Mouse (Mus musculus): ENCODE measurements around the gene Iqcc. TPM values are rescaled to one million over a fixed set of nuclear protein-coding genes. Genes with fewer than 3 reads are reported as not detected.
A peak's percentile ranks its signal among the peaks of the same experiment; 100 is the strongest.

Gene Iqcc
- polyA plus RNA-seq, 2 experiments: 28.6 to 35.5 TPM

GRCm38 (mm10) chr4:129625029-129625370, 6.1 kb upstream of the Iqcc start:
- Histone ChIP-seq H3K4me3 (replicated peaks; ENCODE audit: low read length) (peak overlapping the region; percentile 60), H3K4me1 (ENCODE audit: control insufficient read depth, insufficient read depth, low read length) (peaks cover 19% of the 10 kb centered on the region), H3K36me3 (ENCODE audit: control insufficient read depth, insufficient read depth, low read length) (peaks cover 40% of the 10 kb centered on the region), H3K4me2 (replicated peaks; ENCODE audit: low read depth, low read length, severe bottlenecking) (peak overlapping the region; percentile 88), H3K9me3 (ENCODE audit: control insufficient read depth, low read length) (no peaks in the 10 kb centered on the region), H3K9ac (ENCODE audit: low read depth, low read length, severe bottlenecking) (peak overlapping the region; percentile 76), H3K27ac (replicated peaks; ENCODE audit: low read depth, low read length) (peak overlapping the region; percentile 83), H3K27me3 (ENCODE audit: control insufficient read depth, insufficient read depth, low read length) (no peaks in the 10 kb centered on the region)
- DNase-seq (ENCODE audit: low spot score) (peak; percentile 56), ATAC-seq (ENCODE audit: low FRiP score, low read depth) (no peak)
- no peak for TF ChIP-seq POLR2A (IDR thresholded peaks at IDR 0.05; ENCODE audit: borderline replicate concordance, extremely low read depth, insufficient read depth, insufficient read length)
- WGBS: 5% methylated on average over 6 of the region's 6 CpGs

GRCm38 (mm10) chr4:129624281-129625028, 5.6 kb upstream of the Iqcc start:
- peak overlapping the region; percentile 88 for H3K4me2 ChIP-seq (replicated peaks; ENCODE audit: low read depth, low read length, severe bottlenecking)
- peak overlapping the region; percentile 60 for H3K4me3 ChIP-seq (replicated peaks; ENCODE audit: low read length)
- TF ChIP-seq POLR2A (IDR thresholded peaks at IDR 0.05; ENCODE audit: borderline replicate concordance, extremely low read depth, insufficient read depth, insufficient read length): 0 out of 2 replicates have a peak, but pooled peaks have one; percentile 30
- no peaks in the 10 kb centered on the region for H3K27me3 ChIP-seq (ENCODE audit: control insufficient read depth, insufficient read depth, low read length)
- DNase-seq (ENCODE audit: low spot score) (peak; percentile 93), ATAC-seq (ENCODE audit: low FRiP score, low read depth) (peak; percentile 87)
- H3K9me3 ChIP-seq (ENCODE audit: control insufficient read depth, low read length): no peaks in the 10 kb centered on the region
- 1% methylated on average over 18 of the region's 18 CpGs for WGBS
- H3K4me1 ChIP-seq (ENCODE audit: control insufficient read depth, insufficient read depth, low read length): peaks cover 19% of the 10 kb centered on the region
- peak overlapping the region; percentile 83 for H3K27ac ChIP-seq (replicated peaks; ENCODE audit: low read depth, low read length)
- peaks cover 35% of the 10 kb centered on the region for H3K36me3 ChIP-seq (ENCODE audit: control insufficient read depth, insufficient read depth, low read length)
- H3K9ac ChIP-seq (ENCODE audit: low read depth, low read length, severe bottlenecking): peak overlapping the region; percentile 76

GRCm38 (mm10) chr4:129623681-129624091, 4.8 kb upstream of the Iqcc start, which contains the start of gene Ccdc28b:
TSS of gene Ccdc28b (minus strand) at chr4:129623947.
- no peak for TF ChIP-seq POLR2A (IDR thresholded peaks at IDR 0.05; ENCODE audit: borderline replicate concordance, extremely low read depth, insufficient read depth, insufficient read length)
- no peak for DNase-seq (ENCODE audit: low spot score)
- Histone ChIP-seq H3K9me3 (ENCODE audit: control insufficient read depth, low read length) (no peaks in the 10 kb centered on the region), H3K36me3 (ENCODE audit: control insufficient read depth, insufficient read depth, low read length) (peaks cover 27% of the 10 kb centered on the region), H3K4me1 (ENCODE audit: control insufficient read depth, insufficient read depth, low read length) (peaks cover 19% of the 10 kb centered on the region), H3K9ac (ENCODE audit: low read depth, low read length, severe bottlenecking) (peak within 1 kb of the TSS; percentile 76), H3K27ac (replicated peaks; ENCODE audit: low read depth, low read length) (peak within 1 kb of the TSS; percentile 83), H3K4me3 (replicated peaks; ENCODE audit: low read length) (peak within 1 kb of the TSS; percentile 60), H3K27me3 (ENCODE audit: control insufficient read depth, insufficient read depth, low read length) (no peaks in the 10 kb centered on the region), H3K4me2 (replicated peaks; ENCODE audit: low read depth, low read length, severe bottlenecking) (peak within 1 kb of the TSS; percentile 88)
- 0% methylated on average over 10 of the region's 10 CpGs for WGBS
- ATAC-seq (ENCODE audit: low FRiP score, low read depth): peak; percentile 20

- no peak for DNase-seq (ENCODE audit: low spot score)
- WGBS: 20% methylated on average over 8 of the region's 8 CpGs
- peaks cover 20% of the 10 kb centered on the region for H3K36me3 ChIP-seq (ENCODE audit: control insufficient read depth, insufficient read depth, low read length)
Measured at GRCm38 (mm10) chr4:129622803-129623535, 4.1 kb upstream of the Iqcc start.

GRCm38 (mm10) chr4:129622120-129622802, 3.4 kb upstream of the Iqcc start:
- H3K9me3 ChIP-seq (ENCODE audit: control insufficient read depth, low read length): no peaks in the 10 kb centered on the region
- 80% methylated on average over 11 of the region's 11 CpGs for WGBS
- H3K4me1 ChIP-seq (ENCODE audit: control insufficient read depth, insufficient read depth, low read length): peaks cover 26% of the 10 kb centered on the region
- no peak overlapping the region for H3K4me3 ChIP-seq (replicated peaks; ENCODE audit: low read length)
- peaks cover 13% of the 10 kb centered on the region for H3K36me3 ChIP-seq (ENCODE audit: control insufficient read depth, insufficient read depth, low read length)
- no peak overlapping the region for H3K9ac ChIP-seq (ENCODE audit: low read depth, low read length, severe bottlenecking)
- no peak for ATAC-seq (ENCODE audit: low FRiP score, low read depth)
- DNase-seq (ENCODE audit: low spot score): no peak
- peak overlapping the region; percentile 88; the same call in 1 of the 2 replicates for H3K4me2 ChIP-seq (replicated peaks; ENCODE audit: low read depth, low read length, severe bottlenecking)
- no peak overlapping the region for H3K27ac ChIP-seq (replicated peaks; ENCODE audit: low read depth, low read length)
- no peaks in the 10 kb centered on the region for H3K27me3 ChIP-seq (ENCODE audit: control insufficient read depth, insufficient read depth, low read length)
- no peak for TF ChIP-seq POLR2A (IDR thresholded peaks at IDR 0.05; ENCODE audit: borderline replicate concordance, extremely low read depth, insufficient read depth, insufficient read length)

More at GRCm38 (mm10) chr4:129622803-129623535, 4.1 kb upstream of the Iqcc start:
- TF ChIP-seq POLR2A (IDR thresholded peaks at IDR 0.05; ENCODE audit: borderline replicate concordance, extremely low read depth, insufficient read depth, insufficient read length): no peak
- no peak for ATAC-seq (ENCODE audit: low FRiP score, low read depth)
- Histone ChIP-seq H3K4me1 (ENCODE audit: control insufficient read depth, insufficient read depth, low read length) (peaks cover 25% of the 10 kb centered on the region), H3K4me2 (replicated peaks; ENCODE audit: low read depth, low read length, severe bottlenecking) (peak overlapping the region; percentile 88), H3K27ac (replicated peaks; ENCODE audit: low read depth, low read length) (peak overlapping the region; percentile 83; the same call in 1 of the 2 replicates), H3K9ac (ENCODE audit: low read depth, low read length, severe bottlenecking) (peak overlapping the region; percentile 76), H3K27me3 (ENCODE audit: control insufficient read depth, insufficient read depth, low read length) (no peaks in the 10 kb centered on the region), H3K9me3 (ENCODE audit: control insufficient read depth, low read length) (no peaks in the 10 kb centered on the region), H3K4me3 (replicated peaks; ENCODE audit: low read length) (peak overlapping the region; percentile 60)
